Mouse (Mus musculus): Measurements from ENCODE around the gene Acaca. TPM values are rescaled to one million over a fixed set of nuclear protein-coding genes. Genes with fewer than 3 reads are reported as not detected.

Acaca gene
- polyA plus RNA-seq, 1 experiment from 2014 or later = 28.9 TPM

DNA sequence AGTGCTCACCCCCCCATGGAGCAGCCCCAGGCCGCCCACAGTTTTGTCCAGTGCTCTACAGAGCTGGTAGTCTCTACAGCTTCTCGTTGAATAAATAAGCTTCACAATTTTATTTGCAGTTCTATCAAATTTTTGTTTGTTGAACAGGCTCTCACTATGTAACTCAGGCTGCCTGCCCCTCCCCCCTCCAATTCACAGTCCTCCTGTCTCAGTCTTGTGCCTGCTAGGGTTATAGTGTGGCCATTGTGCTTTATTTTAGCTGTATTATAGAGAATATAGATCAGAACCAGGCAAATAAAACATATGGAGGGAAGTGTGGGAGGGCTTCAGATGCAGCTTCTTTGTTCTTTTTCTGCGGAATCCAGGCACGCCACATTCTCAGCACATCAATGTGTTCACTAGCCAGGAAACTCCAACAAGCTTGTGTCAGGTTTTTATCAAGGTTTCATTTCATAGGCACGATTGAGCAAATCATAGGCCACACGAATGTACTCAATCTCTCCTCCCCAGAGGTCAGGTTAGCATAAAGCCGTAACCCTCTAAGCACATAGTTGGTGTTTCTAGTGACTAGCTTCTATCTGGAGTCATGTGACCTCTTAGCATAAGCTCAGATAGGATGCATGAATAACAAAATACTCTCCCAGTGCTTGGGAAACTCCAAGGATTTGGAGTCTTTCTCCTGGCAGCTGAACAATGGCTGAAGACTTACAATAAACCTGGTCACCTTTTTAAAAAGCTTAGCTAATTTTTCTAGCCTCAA is 153.7 kb downstream of the Acaca start:
- ATAC-seq = no peak
- Histone ChIP-seq H3K4me1 (replicated peaks; ENCODE audit: control insufficient read depth, insufficient read depth, low read length) (peaks cover 6% of the 10 kb centered on the region; the same call in 1 of the 2 replicates), H3K27me3 (replicated peaks; ENCODE audit: control insufficient read depth, insufficient read depth, low read length) (no peaks in the 10 kb centered on the region), H3K9ac (replicated peaks; ENCODE audit: low read depth, low read length) (no peak overlapping the region), H3K27ac (ENCODE audit: low read length) (no peak overlapping the region), H3K4me2 (ENCODE audit: low read length) (no peak overlapping the region), H3K9me3 (ENCODE audit: control insufficient read depth, low read length) (no peaks in the 10 kb centered on the region), H3K36me3 (ENCODE audit: control insufficient read depth, insufficient read depth) (0 out of 2 replicates have a peak, but pooled peaks cover 3% of the 10 kb centered on the region), H3K4me3 (replicated peaks; ENCODE audit: low read length) (no peak overlapping the region)
- 66% methylated on average over 7 of the region's 7 CpGs for WGBS

- WGBS = 66% methylated on average over 3 of the region's 3 CpGs
Observed at GRCm38 (mm10) chr11:84290781-84291180, 161.3 kb downstream of the Acaca start.

GRCm38 (mm10) chr11:84292532-84292931 is 163.1 kb downstream of the Acaca start:
- no peak for ATAC-seq
- H3K9me3 ChIP-seq (ENCODE audit: control insufficient read depth, low read length) = no peaks in the 10 kb centered on the region
- H3K36me3 ChIP-seq (ENCODE audit: control insufficient read depth, insufficient read depth) = peaks cover 2% of the 10 kb centered on the region; the same call in 1 of the 2 replicates
- no peaks in the 10 kb centered on the region for H3K27me3 ChIP-seq (replicated peaks; ENCODE audit: control insufficient read depth, insufficient read depth, low read length)
- H3K4me2 ChIP-seq (ENCODE audit: low read length) = no peak overlapping the region
- WGBS = 80% methylated on average over 3 of the region's 3 CpGs
- H3K4me1 ChIP-seq (replicated peaks; ENCODE audit: control insufficient read depth, insufficient read depth, low read length) = no peaks in the 10 kb centered on the region
- no peak overlapping the region for H3K9ac ChIP-seq (replicated peaks; ENCODE audit: low read depth, low read length)
- H3K4me3 ChIP-seq (replicated peaks; ENCODE audit: low read length) = no peak overlapping the region
- H3K27ac ChIP-seq (ENCODE audit: low read length) = no peak overlapping the region

More at GRCm38 (mm10) chr11:84290781-84291180, 161.3 kb downstream of the Acaca start:
- Histone ChIP-seq H3K9me3 (ENCODE audit: control insufficient read depth, low read length) (no peaks in the 10 kb centered on the region), H3K4me3 (replicated peaks; ENCODE audit: low read length) (no peak overlapping the region), H3K27me3 (replicated peaks; ENCODE audit: control insufficient read depth, insufficient read depth, low read length) (no peaks in the 10 kb centered on the region), H3K4me2 (ENCODE audit: low read length) (no peak overlapping the region), H3K36me3 (ENCODE audit: control insufficient read depth, insufficient read depth) (peaks cover 2% of the 10 kb centered on the region; the same call in 1 of the 2 replicates), H3K9ac (replicated peaks; ENCODE audit: low read depth, low read length) (no peak overlapping the region), H3K27ac (ENCODE audit: low read length) (no peak overlapping the region), H3K4me1 (replicated peaks; ENCODE audit: control insufficient read depth, insufficient read depth, low read length) (no peaks in the 10 kb centered on the region)
- no peak for ATAC-seq

DNA sequence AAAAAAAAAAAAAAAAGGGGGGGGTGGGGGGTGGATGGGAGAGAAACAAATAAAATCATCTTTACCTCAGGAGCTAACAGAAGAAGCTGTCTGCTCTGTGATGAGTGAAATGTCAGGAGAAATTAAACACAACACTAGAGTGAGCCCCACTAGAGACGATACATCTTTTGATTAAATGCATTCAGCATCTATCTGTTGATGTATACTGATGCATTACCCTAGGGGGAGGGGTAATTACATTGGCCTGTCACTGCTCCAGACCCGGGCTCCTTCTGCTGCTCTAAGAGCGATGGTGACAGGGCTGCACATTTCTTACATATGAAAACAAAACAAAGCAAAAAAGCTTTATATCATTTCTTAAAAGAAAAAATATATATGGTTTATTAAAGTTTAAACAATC is 163.8 kb downstream of the Acaca start:
- Histone ChIP-seq H3K9ac (replicated peaks; ENCODE audit: low read depth, low read length) (no peak overlapping the region), H3K4me2 (ENCODE audit: low read length) (no peak overlapping the region), H3K4me1 (replicated peaks; ENCODE audit: control insufficient read depth, insufficient read depth, low read length) (no peaks in the 10 kb centered on the region), H3K27ac (ENCODE audit: low read length) (no peak overlapping the region), H3K36me3 (ENCODE audit: control insufficient read depth, insufficient read depth) (peaks cover 2% of the 10 kb centered on the region; the same call in 1 of the 2 replicates), H3K9me3 (ENCODE audit: control insufficient read depth, low read length) (no peaks in the 10 kb centered on the region), H3K27me3 (replicated peaks; ENCODE audit: control insufficient read depth, insufficient read depth, low read length) (no peaks in the 10 kb centered on the region), H3K4me3 (replicated peaks; ENCODE audit: low read length) (no peak overlapping the region)
- no peak for ATAC-seq
- WGBS = 77% methylated on average over 3 of the region's 3 CpGs

DNA sequence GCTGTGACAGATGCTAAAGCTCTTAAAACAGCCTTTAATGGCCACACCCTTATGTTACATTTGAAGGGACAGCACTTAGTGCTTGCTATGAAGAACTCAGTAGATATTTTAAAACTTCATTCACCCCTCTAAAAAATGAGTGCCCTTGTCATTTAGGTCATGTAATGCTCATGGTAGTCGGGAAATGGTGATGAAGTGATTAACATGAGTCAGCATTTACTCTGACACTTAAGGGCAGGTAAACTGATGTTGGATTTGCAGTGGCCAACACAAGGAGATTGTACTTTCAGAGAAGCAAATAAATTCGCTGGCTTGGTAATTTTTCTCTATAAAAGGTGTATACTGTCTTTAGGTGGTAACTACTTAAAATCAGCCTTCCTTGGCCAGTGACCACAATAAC is 166.9 kb downstream of the Acaca start:
- no peak overlapping the region for H3K4me3 ChIP-seq (replicated peaks; ENCODE audit: low read length)
- no peaks in the 10 kb centered on the region for H3K4me1 ChIP-seq (replicated peaks; ENCODE audit: control insufficient read depth, insufficient read depth, low read length)
- no peak overlapping the region for H3K9ac ChIP-seq (replicated peaks; ENCODE audit: low read depth, low read length)
- no peak for ATAC-seq
- no peak overlapping the region for H3K27ac ChIP-seq (ENCODE audit: low read length)
- H3K27me3 ChIP-seq (replicated peaks; ENCODE audit: control insufficient read depth, insufficient read depth, low read length) = no peaks in the 10 kb centered on the region
- H3K9me3 ChIP-seq (ENCODE audit: control insufficient read depth, low read length) = no peaks in the 10 kb centered on the region
- H3K36me3 ChIP-seq (ENCODE audit: control insufficient read depth, insufficient read depth) = peaks cover 2% of the 10 kb centered on the region; the same call in 1 of the 2 replicates
- no peak overlapping the region for H3K4me2 ChIP-seq (ENCODE audit: low read length)
- WGBS = 93% methylated on average over 2 of the region's 2 CpGs

DNA sequence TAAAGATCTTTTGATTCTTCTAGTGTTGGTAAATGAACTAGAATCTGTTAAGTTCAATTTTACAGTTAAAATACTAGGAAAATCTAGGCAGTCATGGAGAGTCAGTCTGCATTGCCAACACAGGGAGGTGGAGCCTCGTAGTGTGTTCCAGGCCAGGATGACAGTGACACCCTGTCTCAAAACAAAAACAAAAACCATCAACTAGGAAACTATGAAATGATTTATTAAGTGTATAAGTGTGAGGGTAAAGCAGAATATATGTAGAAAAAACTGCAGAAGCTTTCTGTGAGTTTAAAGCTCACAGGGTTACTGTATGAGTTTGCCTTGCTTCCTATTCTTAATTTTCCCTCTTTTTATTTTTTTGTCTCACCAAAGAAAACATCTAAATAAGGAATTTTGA is 176.0 kb downstream of the Acaca start:
- no peaks in the 10 kb centered on the region for H3K27me3 ChIP-seq (replicated peaks; ENCODE audit: control insufficient read depth, insufficient read depth, low read length)
- H3K9me3 ChIP-seq (ENCODE audit: control insufficient read depth, low read length) = no peaks in the 10 kb centered on the region
- no peaks in the 10 kb centered on the region for H3K36me3 ChIP-seq (ENCODE audit: control insufficient read depth, insufficient read depth)
- H3K4me1 ChIP-seq (replicated peaks; ENCODE audit: control insufficient read depth, insufficient read depth, low read length) = no peaks in the 10 kb centered on the region
- no peak overlapping the region for H3K4me2 ChIP-seq (ENCODE audit: low read length)
- 66% methylated on average over 1 of the region's 1 CpGs for WGBS
- no peak overlapping the region for H3K4me3 ChIP-seq (replicated peaks; ENCODE audit: low read length)
- no peak overlapping the region for H3K27ac ChIP-seq (ENCODE audit: low read length)
- H3K9ac ChIP-seq (replicated peaks; ENCODE audit: low read depth, low read length) = no peak overlapping the region
- no peak for ATAC-seq

GRCm38 (mm10) chr11:84306158-84306742 is 176.8 kb downstream of the Acaca start:
- Histone ChIP-seq H3K4me1 (replicated peaks; ENCODE audit: control insufficient read depth, insufficient read depth, low read length) (no peaks in the 10 kb centered on the region), H3K36me3 (ENCODE audit: control insufficient read depth, insufficient read depth) (no peaks in the 10 kb centered on the region), H3K27ac (ENCODE audit: low read length) (no peak overlapping the region), H3K27me3 (replicated peaks; ENCODE audit: control insufficient read depth, insufficient read depth, low read length) (no peaks in the 10 kb centered on the region), H3K9ac (replicated peaks; ENCODE audit: low read depth, low read length) (no peak overlapping the region), H3K4me2 (ENCODE audit: low read length) (no peak overlapping the region), H3K4me3 (replicated peaks; ENCODE audit: low read length) (no peak overlapping the region), H3K9me3 (ENCODE audit: control insufficient read depth, low read length) (no peaks in the 10 kb centered on the region)
- WGBS = 24% methylated on average over 6 of the region's 6 CpGs
- no peak for ATAC-seq

GRCm38 (mm10) chr11:84324032-84324752 is 194.7 kb downstream of the Acaca start:
- Histone ChIP-seq H3K9ac (replicated peaks; ENCODE audit: low read depth, low read length) (no peak overlapping the region), H3K36me3 (ENCODE audit: control insufficient read depth, insufficient read depth) (no peaks in the 10 kb centered on the region), H3K9me3 (ENCODE audit: control insufficient read depth, low read length) (no peaks in the 10 kb centered on the region), H3K27ac (ENCODE audit: low read length) (peak overlapping the region; percentile 31; the same call in 1 of the 2 replicates), H3K4me1 (replicated peaks; ENCODE audit: control insufficient read depth, insufficient read depth, low read length) (peaks cover 10% of the 10 kb centered on the region), H3K27me3 (replicated peaks; ENCODE audit: control insufficient read depth, insufficient read depth, low read length) (no peaks in the 10 kb centered on the region), H3K4me3 (replicated peaks; ENCODE audit: low read length) (no peak overlapping the region), H3K4me2 (ENCODE audit: low read length) (no peak overlapping the region)
- peak; percentile 59 for ATAC-seq
- 16% methylated on average over 7 of the region's 7 CpGs for WGBS

DNA sequence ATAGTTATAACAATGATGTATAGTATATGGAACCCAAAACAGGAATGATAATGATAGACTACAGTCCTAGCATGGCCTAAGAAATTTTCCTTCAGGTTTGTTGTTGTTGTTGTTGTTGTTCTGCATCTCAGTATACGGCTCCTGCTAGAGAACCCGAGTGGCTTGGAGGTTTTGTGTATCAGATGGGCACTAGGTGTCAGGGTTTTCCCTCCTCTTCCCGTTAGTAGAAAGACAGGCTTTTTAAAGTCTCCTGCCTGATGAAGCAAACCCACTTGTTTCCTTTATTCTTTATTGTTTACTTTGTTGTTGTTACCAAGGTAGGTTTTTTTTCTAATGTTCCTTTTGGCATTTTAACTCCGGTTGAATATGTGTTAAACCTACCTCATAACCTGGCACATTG is 197.6 kb downstream of the Acaca start:
- Histone ChIP-seq H3K4me1 (replicated peaks; ENCODE audit: control insufficient read depth, insufficient read depth, low read length) (peaks cover 10% of the 10 kb centered on the region), H3K9me3 (ENCODE audit: control insufficient read depth, low read length) (no peaks in the 10 kb centered on the region), H3K4me3 (replicated peaks; ENCODE audit: low read length) (no peak overlapping the region), H3K27me3 (replicated peaks; ENCODE audit: control insufficient read depth, insufficient read depth, low read length) (no peaks in the 10 kb centered on the region), H3K9ac (replicated peaks; ENCODE audit: low read depth, low read length) (no peak overlapping the region), H3K27ac (ENCODE audit: low read length) (no peak overlapping the region), H3K4me2 (ENCODE audit: low read length) (no peak overlapping the region), H3K36me3 (ENCODE audit: control insufficient read depth, insufficient read depth) (no peaks in the 10 kb centered on the region)
- no peak for ATAC-seq
- 65% methylated on average over 4 of the region's 4 CpGs for WGBS

All from forebrain, embryonic 16.5 days (tissue).